Mouse (Mus musculus): ENCODE data around the gene Ptpa. TPM values are rescaled to one million over a fixed set of nuclear protein-coding genes. Genes with fewer than 3 reads are reported as not detected.
A peak's percentile ranks its signal among the peaks of the same experiment; 100 is the strongest.

Gene Ptpa
- polyA plus RNA-seq (2017; shearing (Covaris generic)), result 10 to 100 TPM; 37.8 to 86.7 TPM

GRCm38 (mm10) chr2:30415936-30416648 is at the start of gene Ptpa:
Ptpa (plus strand) TSS chr2:30416039.
- ATAC-seq, result peak; percentile 80

GRCm38 (mm10) chr2:30366203-30366602 is 49.6 kb upstream of the Ptpa start:
- ATAC-seq, result no peak

- ATAC-seq, result no peak
These were observed 44.3 kb upstream of the Ptpa start for GRCm38 (mm10) chr2:30371544-30371943.

- no peak for ATAC-seq
These were observed 43.1 kb upstream of the Ptpa start for GRCm38 (mm10) chr2:30372726-30373125.

- ATAC-seq, result no peak
These were observed 39.9 kb upstream of the Ptpa start for GRCm38 (mm10) chr2:30375893-30376292.

- ATAC-seq, result no peak
These were observed 38.1 kb upstream of the Ptpa start for GRCm38 (mm10) chr2:30377721-30378120.

GRCm38 (mm10) chr2:30379307-30379706 is 36.5 kb upstream of the Ptpa start:
- ATAC-seq, result no peak

DNA sequence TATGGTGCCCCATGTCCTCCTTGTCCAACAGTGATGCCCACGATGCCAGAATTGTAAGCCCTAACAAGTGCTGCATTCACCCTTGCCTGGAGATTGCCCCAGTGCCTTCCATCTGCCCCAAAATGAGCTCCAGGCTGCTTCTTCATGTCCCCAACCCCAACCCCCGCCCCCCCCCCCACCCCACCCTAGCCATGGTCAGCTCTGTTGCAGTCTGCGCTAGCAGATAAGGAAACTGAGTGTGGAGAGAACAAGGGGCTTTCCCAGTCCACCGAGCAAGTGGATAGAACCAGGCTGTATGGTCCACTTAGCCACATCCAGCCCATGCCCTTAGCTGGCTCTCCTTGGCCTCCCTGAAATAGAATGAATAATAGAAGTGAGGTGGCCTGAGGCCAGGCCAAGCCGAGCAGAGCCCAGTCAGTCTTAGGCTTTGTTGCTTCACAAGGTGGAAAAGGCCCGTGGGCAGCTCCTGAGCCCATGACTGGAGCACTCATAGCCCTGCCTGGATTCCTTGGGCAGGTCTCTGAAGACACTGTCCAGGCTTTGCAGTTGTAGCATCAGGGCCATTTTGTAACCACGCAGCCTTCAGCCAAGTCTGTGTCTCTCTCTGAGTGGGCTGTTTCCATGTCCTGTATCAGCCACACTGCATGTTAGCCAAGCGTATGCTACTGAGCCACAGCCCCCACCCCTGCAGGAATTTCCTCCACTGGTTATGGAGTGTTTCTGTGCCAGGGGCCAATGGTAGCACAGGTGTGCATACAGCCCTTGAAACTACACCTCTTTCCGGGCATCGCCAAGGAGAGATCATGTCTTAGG is 35.1 kb upstream of the Ptpa start:
- no peak for ATAC-seq

DNA sequence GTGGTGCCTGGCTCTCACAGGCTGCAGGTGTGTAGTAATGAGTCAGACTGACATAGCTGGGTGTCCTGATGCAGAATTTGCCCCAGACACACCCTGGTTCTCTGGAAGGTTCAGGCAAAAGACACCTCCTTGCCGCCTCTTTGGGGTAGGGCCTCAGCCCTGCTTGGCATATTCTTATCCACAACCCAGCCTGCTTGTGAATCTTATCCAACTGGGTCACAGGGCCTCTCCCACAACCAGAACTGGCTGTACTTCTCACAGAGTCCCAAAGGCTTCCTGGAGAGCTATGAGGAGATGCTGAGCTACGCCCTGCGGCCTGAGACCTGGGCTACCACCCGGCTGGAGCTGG is 34.5 kb upstream of the Ptpa start:
- ATAC-seq, result no peak

GRCm38 (mm10) chr2:30384814-30385213 is 31.0 kb upstream of the Ptpa start:
- ATAC-seq, result no peak

DNA sequence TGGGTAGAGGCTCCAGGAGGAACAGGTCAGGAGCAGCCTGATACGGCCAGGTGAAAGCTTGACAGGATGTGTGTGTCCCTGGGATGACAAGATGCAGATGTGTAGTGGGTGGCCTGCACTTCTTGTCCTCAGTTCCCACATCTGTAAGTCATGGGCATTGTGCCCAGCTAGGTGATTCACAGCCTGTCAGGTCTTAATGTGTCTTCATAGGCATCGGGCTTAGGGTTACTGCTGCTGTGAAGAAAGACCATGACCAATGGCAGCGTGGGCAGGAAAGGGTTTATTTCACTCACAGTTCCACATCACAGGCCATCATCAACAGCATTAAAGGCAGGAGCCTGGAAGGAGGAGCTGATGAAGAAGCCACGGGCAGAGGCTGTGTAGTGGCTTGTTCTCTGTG is 30.2 kb upstream of the Ptpa start:
- ATAC-seq, result no peak

GRCm38 (mm10) chr2:30386913-30387312 is 28.9 kb upstream of the Ptpa start:
- no peak for ATAC-seq

DNA sequence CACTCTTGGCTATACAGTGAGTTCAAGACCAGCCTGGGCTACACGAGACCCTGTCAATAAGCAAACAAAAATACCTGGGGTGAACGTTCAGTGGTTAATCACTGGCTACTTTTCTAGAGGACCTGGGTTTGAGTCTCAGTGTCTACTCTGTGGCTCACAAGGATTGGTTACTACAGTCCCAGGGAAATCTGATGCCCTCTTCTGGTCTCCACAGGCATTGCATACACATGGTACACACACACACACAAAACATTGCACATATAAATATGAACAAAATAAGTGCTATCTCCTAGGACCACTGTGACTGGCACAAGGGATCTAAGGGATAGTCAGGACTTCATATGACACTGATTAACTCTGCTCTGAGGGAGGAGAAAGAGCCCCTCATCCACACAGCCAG is 26.8 kb upstream of the Ptpa start:
- ATAC-seq, result no peak

- ATAC-seq, result peak; percentile 96
These were observed 23.7 kb upstream of the Ptpa start, which contains the start of gene Dolpp1 for GRCm38 (mm10) chr2:30392114-30392576. Dolpp1 (plus strand) TSS chr2:30392254.

DNA sequence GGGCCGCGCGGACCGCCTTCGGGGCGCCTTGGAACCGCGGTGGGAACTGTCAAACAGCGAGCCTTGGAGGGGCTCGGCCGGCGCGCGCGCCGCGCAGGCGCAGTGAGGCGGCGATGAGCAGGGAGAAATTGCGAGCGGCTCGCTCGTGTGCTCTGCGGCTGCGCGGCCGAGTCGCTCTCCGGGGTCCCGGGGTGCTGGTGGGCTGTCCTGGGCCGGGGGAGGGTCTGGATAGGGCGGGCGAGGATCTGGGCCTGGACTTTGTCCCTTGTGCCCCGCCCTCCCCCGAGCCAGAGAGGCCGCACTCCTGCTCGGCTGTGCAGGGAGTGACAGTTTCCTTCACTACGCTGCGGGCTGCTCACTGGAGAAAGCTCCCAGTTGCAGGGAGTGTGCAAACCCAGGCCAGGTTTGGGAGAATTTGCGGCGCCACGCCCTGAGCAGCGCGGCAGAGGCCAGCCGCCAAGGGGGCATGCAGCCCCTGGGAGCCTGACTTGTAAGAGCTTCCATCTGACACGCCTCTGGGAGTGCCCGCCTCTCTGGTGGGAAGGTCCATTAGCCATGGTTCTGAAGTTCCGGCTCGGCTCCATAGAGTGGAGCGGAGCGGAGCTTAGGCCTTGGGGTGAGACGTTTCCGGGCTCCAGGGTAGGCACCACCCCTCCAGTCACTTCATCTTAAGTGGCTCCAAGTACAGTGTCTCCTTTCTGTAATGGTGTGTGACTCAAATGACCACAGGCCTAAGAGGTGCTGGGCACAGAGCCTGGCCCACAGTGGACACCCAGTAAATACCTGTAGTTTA is 23.1 kb upstream of the Ptpa start:
- peak; percentile 26 for ATAC-seq

GRCm38 (mm10) chr2:30393370-30393656 is 22.5 kb upstream of the Ptpa start:
- ATAC-seq, result no peak

GRCm38 (mm10) chr2:30395757-30396156 is 20.1 kb upstream of the Ptpa start:
- ATAC-seq, result no peak

DNA sequence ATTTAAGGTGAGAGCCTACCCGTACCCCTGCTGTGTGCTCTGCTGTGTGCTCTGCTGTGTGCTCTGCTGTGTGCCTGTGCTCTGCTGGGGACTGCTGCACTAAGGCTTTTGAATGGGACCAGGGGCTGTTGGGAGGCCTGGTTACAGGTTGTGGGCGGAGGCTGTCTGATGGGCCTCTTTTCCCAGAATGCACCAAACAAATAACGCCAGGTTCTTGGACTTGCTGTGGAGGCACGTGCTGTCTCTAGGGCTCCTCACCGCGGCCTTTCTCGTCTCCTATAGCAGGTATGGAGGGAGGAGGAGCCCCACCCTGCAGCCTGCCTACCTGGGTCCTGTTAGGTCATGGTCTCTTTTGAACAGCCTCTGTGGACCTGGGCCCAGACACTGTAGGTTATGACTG is 19.6 kb upstream of the Ptpa start:
- ATAC-seq, result no peak

DNA sequence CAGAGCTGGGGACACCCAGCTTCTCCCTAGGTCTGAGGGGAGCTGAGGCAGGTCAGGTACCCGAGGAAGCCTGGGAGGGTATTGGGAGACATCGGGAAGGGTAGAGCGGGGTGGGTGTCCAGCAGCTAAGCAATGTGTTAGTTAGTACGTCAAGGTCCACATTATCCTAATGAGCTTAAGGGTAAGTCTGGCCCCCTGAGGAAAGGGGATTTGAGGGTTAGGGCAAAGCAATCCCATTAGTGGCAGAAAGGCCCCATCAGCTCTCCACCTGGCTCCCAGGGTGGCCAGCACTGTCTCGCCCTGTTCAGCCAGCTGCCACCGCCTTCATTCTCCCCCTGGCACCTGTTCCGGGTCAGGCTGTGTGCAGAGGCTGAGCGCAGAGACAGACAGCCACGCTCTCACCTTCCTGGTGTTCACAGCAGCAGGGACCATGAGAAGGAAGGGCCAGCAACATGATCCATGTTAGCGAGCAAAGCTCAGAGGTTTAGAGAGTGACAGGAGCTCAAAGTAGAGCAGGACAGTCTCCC is 17.8 kb upstream of the Ptpa start:
- no peak for ATAC-seq

DNA sequence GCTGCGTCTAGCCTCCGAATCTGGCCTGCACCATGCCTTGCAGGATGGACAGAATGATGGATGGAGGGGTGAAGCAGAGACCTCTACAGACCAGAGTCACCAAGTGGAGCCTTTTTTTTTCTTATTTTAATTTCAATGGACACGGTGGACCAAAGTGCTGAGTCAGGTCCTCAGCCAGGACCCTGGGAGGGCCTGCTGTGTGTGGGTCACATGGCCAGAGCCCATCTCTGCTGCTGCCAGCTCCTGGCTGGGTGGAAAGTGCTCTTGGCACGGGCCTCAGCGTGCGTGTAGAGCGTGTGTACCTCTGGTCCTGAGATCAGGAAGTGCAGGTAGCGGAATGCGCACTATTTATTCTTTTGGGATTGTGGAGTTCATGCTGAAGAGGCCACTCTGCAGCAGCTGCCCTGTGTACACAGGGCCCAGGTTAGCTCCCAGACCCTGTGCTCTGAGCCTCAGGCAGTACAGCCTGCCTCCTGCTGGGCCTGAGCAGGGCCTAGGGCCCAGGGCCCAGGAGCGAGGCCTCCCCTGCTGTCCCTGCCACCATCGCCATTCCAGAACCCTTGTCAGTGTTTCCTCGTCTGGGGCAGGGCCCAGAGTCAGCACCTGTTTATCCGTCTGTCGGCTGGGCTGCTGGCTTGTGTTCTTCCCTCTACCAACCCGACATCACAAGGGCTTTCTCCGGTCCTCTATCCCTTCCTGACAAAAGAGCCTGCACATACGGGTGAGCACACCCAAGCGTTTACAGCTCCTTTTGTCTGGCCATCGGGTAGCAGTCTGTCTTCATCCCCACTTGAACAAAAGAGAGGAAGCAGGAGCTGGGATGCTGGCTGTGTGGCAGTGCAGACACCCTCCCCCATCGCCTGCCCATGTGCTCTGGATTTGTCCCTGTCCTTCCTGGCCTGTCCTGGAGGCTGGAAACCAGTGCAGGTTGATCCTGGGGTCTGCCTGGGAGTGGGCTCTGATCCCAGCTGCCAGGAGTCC is 16.4 kb upstream of the Ptpa start:
- no peak for ATAC-seq

- ATAC-seq, result no peak
These were observed 14.3 kb upstream of the Ptpa start for GRCm38 (mm10) chr2:30401581-30401980.

DNA sequence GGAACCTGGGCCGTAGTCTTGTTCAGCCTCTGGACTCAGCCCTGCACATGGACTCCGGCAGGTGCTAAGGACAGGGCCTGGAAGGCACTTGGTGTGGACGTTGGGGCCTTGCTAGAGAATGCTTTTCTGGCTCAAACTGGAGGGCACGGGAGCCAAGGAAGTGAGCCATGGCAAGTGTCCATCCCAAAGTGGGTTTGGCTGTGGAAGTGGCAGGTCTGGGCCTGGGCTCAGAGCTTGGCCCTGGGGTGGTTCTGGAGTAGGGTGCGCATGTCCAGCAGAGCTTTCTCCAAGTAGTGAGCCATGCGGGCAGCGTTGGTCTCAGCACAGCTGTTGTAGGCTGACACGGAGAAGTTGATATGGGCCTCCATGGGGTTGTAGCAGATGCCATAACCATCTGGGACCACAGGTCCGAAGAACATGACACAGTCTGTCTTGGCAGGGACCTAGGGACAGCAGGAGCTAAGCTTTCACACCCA is 13.4 kb upstream of the Ptpa start:
- no peak for ATAC-seq

Measured in CD4-positive, CD25-positive, alpha-beta regulatory T cell, adult 4 months (primary cell).